Mouse (Mus musculus): ENCODE measurements at regions not wholly inside any gene's neighbourhood (a gene's known extent, or its start where the extent isn't known, plus 50 kb on each side); places are given as distances from the start of the nearest gene placed in this dataset.

DNA sequence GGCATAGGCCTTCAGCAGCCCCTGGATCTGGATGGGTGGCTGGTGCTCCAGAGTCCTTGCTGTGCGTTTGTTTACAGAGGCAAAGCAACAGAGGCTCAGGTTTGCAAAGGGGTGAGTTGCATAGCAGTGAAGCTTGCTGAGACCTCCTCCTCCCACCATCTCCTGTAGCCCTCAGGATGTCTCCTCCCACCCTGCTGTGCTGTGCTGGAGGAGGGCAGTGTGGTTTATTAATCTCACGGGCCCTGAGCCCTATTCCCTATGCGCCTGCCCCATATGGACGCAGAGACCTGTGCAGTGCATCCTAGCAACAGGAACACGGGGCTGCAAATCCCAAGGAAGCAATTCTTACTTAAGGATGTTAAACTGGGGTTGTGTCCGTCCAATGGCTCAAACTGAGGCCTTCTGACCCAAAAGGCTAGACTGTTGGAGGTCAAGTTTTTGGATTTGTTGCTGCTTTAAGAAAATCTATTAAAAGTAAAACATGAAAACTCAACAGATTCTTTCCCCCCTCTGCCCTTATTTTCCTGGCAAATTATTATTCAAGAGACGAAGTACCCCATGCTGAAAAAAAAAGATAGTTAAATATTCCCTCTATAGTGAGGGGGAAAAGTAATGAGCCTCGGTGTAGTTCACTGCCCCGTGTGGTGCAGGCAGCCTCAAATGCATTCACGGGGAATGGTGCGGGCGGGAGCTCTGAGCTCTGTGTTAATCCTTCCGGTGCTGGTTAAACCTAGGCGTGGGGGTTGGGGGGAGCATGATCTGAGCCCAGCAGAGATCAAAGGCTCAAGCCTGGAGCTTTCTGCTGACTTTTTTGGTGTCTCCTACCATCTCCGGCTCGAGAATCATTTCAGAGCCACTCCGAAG is 297.8 kb downstream of the Cdh26 start:
- Histone ChIP-seq H3K4me3 (replicated peaks in 1 of 3; ENCODE audit: low read depth in 2 of 3, low read length in 2 of 3, poor library complexity in 1 of 3) (no peak overlapping the region), H3K27ac (ENCODE audit: insufficient read depth, low read depth) (no peak overlapping the region), H3K4me1 (ENCODE audit: control insufficient read depth in 1 of 2, insufficient read depth in 2 of 2) (no peaks in the 10 kb centered on the region), H3K4me2 (ENCODE audit: insufficient read depth, low read depth, poor library complexity, severe bottlenecking) (no peak overlapping the region), H3K9ac (ENCODE audit: insufficient read depth, low read depth) (no peak overlapping the region), H3K9me3 (replicated peaks; ENCODE audit: low read length) (peaks cover 85% of the 10 kb centered on the region), H3K27me3 (replicated peaks) (no peaks in the 10 kb centered on the region), H3K36me3 (replicated peaks in 1 of 2; ENCODE audit: control insufficient read depth in 1 of 2, insufficient read depth in 1 of 2, low read length in 1 of 2) (no peaks in the 10 kb centered on the region), H3K79me2 (replicated peaks; ENCODE audit: control insufficient read depth, extremely low read depth, insufficient read depth, poor library complexity, severe bottlenecking) (no peaks in the 10 kb centered on the region)
- in situ Hi-C loops (cut with MboI; ENCODE audit: low pct_ligation_motif_present, low pct_unique_long_range_greater_than_20kb, low sequenced_read_pairs) (no loop called here), dilution Hi-C loops (cut with MboI; ENCODE audit: extremely low pct_ligation_motif_present, extremely low pct_unique_long_range_greater_than_20kb, low sequenced_read_pairs) (no loop called here)
- no peak for TF ChIP-seq ZC3H11A (IDR thresholded peaks at IDR 0.05; ENCODE audit: low read depth, low read length)
- no peak for TF ChIP-seq RAD21 (IDR thresholded peaks at IDR 0.05; ENCODE audit: low read depth, low read length)
- TF ChIP-seq MEF2A (IDR thresholded peaks at IDR 0.05; ENCODE audit: borderline replicate concordance, low read depth, low read length): no peak
- no peak for TF ChIP-seq CHD2 (IDR thresholded peaks at IDR 0.05; ENCODE audit: low read length)
- no peak for DNase-seq (ENCODE audit: extremely low read depth)

- DNase-seq (ENCODE audit: extremely low read depth): no peak
- TF ChIP-seq MEF2A (IDR thresholded peaks at IDR 0.05; ENCODE audit: borderline replicate concordance, low read depth, low read length): no peak
- no peak for TF ChIP-seq JUND (conservative IDR thresholded peaks at IDR 0.05; ENCODE audit: low read depth, low read length)
- no peak for TF ChIP-seq MAX (IDR thresholded peaks at IDR 0.05; ENCODE audit: low read length)
- no peak for TF ChIP-seq POLR2A (IDR thresholded peaks at IDR 0.05; ENCODE audit: low read depth, low read length)
- no peak for TF ChIP-seq ETS1 (conservative IDR thresholded peaks at IDR 0.05; ENCODE audit: low read depth, low read length)
- TF ChIP-seq PAX5 (IDR thresholded peaks at IDR 0.05; ENCODE audit: low read length): no peak
- TF ChIP-seq RCOR1 (conservative IDR thresholded peaks at IDR 0.05; ENCODE audit: low read depth, low read length): no peak
- no peak for TF ChIP-seq JUN (IDR thresholded peaks at IDR 0.05; ENCODE audit: insufficient read depth, low read depth, low read length)
- no peak for TF ChIP-seq GABPA (IDR thresholded peaks at IDR 0.05; ENCODE audit: insufficient replicate concordance, low read depth, low read length)
- no peak for TF ChIP-seq IRF4 (IDR thresholded peaks at IDR 0.05; ENCODE audit: low read depth, low read length)
- no peak for TF ChIP-seq USF1 (IDR thresholded peaks at IDR 0.05; ENCODE audit: low read depth, low read length)
- TF ChIP-seq MXI1 (IDR thresholded peaks at IDR 0.05; ENCODE audit: low read depth, low read length): no peak
- TF ChIP-seq ZNF384 (IDR thresholded peaks at IDR 0.05; ENCODE audit: low read depth, low read length): no peak
- TF ChIP-seq MAZ (IDR thresholded peaks at IDR 0.05; ENCODE audit: low read depth, low read length): no peak
- no peak for TF ChIP-seq SMC3 (IDR thresholded peaks at IDR 0.05; ENCODE audit: low read depth, low read length)
- no peak for TF ChIP-seq CHD1 (IDR thresholded peaks at IDR 0.05; ENCODE audit: low read depth, low read length)
- TF ChIP-seq ELF1 (IDR thresholded peaks at IDR 0.05; ENCODE audit: low read depth, low read length): no peak
- TF ChIP-seq E2F4 (IDR thresholded peaks at IDR 0.05; ENCODE audit: insufficient replicate concordance, low read depth, low read length): no peak
- TF ChIP-seq HCFC1 (IDR thresholded peaks at IDR 0.05; ENCODE audit: low read depth, low read length): no peak
- Histone ChIP-seq H3K9ac (ENCODE audit: insufficient read depth, low read depth) (no peak overlapping the region), H3K4me2 (ENCODE audit: insufficient read depth, low read depth, poor library complexity, severe bottlenecking) (no peak overlapping the region), H3K27ac (ENCODE audit: insufficient read depth, low read depth) (no peak overlapping the region), H3K36me3 (replicated peaks in 1 of 2; ENCODE audit: control insufficient read depth in 1 of 2, insufficient read depth in 1 of 2, low read length in 1 of 2) (no peaks in the 10 kb centered on the region), H3K9me3 (replicated peaks; ENCODE audit: low read length) (peaks cover 85% of the 10 kb centered on the region), H3K27me3 (replicated peaks) (no peaks in the 10 kb centered on the region), H3K4me1 (ENCODE audit: control insufficient read depth in 1 of 2, insufficient read depth in 2 of 2) (no peaks in the 10 kb centered on the region), H3K4me3 (replicated peaks in 1 of 3; ENCODE audit: low read depth in 2 of 3, low read length in 2 of 3, poor library complexity in 1 of 3) (no peak overlapping the region), H3K79me2 (replicated peaks; ENCODE audit: control insufficient read depth, extremely low read depth, insufficient read depth, poor library complexity, severe bottlenecking) (no peaks in the 10 kb centered on the region)
- in situ Hi-C loops (cut with MboI; ENCODE audit: low pct_ligation_motif_present, low pct_unique_long_range_greater_than_20kb, low sequenced_read_pairs) (no loop called here), dilution Hi-C loops (cut with MboI; ENCODE audit: extremely low pct_ligation_motif_present, extremely low pct_unique_long_range_greater_than_20kb, low sequenced_read_pairs) (no loop called here)
These were observed 298.4 kb downstream of the Cdh26 start for GRCm38 (mm10) chr2:178728794-178729120.
